Mouse (Mus musculus): ENCODE data around the gene Fgfr2.

The Fgfr2 gene

DNA sequence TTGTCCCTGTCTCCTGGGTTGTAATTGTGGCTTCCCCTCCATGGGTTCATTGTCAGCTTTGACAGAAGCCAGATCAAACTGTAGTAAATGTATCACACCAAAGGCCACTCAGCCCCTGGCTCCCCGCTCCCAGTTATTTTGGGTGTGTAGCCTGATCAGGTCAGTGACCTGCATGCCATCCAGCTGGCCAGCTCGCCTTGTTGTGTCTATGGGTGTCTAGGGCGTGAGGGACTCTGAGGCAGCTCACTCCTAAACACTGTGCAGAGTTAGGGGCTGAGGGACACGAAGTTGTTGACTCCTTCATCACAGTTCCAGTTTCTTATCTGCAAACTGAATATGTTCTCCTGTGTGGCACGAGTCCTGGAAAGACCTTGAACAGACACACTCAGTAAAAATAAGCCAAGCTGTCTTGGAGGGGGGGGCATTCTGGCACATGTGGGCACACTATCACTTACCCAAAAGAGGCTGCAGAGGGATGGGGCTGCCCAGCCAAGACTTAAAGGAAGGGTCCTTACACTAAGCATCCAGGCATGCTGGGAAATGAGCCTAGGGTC lies 2342.2 kb downstream of the Fgfr2 start:
- DNase-seq (ENCODE audit: low read depth, low spot score) = no peak

- DNase-seq (ENCODE audit: low read depth, low spot score) = peak; percentile 20
Measured at GRCm38 (mm10) chr7:130773914-130774630, 2349.1 kb downstream of the Fgfr2 start, which contains the start of gene Btbd16. Gene Btbd16, plus strand, starts transcription at chr7:130774069.

DNA sequence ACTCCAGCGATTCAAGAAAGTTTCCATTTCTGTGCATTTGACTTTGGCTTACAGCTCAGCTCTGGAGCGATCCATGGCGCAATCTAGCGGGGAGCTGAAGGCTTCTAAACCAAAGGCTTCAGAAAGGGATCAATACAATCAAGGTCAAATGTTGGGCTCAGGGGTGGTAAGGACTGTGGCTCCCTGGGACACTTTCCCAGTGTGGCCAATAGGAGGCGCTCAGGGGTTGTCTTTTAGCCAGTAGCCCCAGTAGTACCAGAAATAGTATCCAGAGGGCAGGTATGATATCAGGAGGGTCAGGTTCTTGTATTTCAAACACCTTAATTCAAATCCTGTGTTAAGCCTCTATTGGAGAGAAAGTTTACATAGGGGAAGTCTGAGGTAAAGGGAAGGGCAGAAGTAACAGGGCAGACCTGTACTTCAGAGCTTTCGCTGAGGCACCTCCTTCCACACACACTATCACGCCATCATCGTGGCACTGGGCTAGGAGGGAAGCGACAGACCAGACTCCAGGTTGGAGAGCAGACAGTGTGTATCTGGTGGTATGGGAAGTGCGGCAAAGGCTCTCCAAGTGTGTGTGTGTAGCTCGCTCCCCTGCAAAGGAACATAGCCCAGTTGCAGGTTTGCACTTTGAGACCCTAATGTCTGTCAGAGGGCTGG lies 2349.8 kb downstream of the Fgfr2 start:
- peak; percentile 64 for DNase-seq (ENCODE audit: low read depth, low spot score)

- DNase-seq (ENCODE audit: low read depth, low spot score) = peak; percentile 81
Measured at GRCm38 (mm10) chr7:130770707-130771106, 2352.4 kb downstream of the Fgfr2 start.

DNA sequence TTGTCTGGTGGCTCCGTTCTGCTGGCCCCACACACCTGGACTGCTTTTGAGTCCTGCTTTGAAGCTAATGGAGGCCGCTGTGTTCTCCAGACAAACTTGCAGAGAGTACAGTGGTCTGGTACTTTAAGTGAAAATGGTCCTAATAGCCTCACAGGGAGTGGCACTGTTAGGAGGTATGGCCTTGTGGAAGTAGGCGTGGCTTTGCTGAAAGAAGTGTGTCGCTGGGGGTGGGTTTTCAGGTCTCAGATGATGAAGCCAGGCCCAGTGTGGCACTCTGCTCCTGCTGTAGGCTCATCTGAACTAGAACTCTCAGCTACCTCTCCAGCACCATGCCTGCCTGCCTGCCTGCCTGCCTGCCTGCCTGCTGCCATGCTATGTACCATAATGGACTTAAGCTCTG lies 2355.0 kb downstream of the Fgfr2 start:
- no peak for DNase-seq (ENCODE audit: low read depth, low spot score)

DNA sequence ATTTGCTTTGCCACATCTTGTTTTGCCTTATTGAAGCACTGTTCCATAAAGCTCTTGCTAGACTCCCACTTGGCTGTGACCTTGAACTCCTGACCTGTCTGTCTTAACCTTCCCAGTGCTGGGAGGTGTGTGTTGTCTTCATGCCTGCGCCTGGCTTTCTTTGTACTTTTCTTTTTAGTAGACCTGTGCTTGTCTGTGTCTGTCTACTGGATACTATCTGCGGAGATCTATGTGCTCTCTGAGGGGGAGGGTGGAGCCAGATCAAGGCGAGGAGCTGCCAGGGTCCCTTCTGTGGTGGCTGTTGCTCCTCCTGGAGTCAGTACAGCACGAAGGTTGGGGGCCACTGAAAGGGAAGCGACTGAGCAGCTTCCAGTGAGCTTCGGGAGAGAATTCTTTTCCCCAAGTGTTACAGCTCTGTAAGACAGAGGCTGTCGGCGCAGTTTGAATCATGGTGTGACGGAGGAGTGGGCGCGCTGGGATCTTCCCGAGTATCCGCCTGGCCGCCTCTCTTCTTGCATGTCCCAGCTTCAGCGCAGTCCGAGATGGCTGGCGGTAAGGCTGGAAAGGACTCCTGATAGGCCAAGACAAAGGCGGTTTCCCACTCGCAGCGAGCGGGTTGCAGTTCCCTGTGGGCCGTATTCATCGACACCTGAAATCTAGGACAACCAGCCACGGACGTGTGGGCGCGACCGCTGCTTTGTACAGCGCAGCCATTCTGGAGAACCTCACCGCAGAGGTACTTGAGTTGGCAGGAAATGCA lies 2356.6 kb downstream of the Fgfr2 start:
- no peak for DNase-seq (ENCODE audit: low read depth, low spot score)

- no peak for DNase-seq (ENCODE audit: low read depth, low spot score)
Measured at GRCm38 (mm10) chr7:130764160-130764559, 2359.0 kb downstream of the Fgfr2 start.

DNA sequence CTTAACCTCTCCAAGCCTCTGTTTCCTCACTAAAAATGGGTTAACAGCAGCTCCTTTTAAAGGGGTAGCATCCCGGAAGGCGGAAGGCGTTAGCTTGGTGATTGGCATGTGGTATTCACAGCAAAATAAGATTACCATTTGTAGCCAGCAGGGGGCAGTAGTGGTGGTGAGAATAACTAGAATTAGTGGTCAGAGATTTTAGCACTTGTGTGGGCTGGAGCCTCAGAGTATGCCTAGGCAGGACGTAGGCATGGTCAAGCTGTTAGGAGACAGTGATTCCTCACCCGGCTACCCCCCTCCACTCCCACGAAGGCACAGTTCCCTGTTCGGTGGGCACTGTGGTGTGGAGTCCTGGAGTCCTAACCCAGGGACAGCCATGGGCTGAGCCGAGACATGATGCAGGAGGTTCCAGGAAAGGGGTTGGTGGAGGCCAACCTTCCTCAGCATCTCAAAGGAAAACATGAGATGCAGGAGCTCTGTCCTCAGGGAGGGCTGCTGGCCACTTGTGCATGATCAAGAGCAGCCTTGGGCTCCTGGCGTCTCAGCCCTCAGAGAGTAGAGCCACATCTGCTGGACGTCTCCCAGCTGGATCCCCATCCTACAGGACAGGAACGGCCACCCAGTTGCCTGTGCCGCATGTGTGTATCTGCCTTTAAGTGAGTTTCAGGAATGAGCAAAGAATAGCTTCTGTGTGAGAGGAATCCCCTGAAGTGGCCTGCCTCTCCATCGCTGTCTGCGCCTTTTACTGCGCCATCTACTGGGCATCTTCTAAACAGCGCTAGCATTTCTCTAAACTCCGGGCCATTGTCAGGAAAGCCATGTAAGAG lies 2360.9 kb downstream of the Fgfr2 start:
- DNase-seq (ENCODE audit: low read depth, low spot score) = peak; percentile 75

GRCm38 (mm10) chr7:130757326-130757865 lies 2365.8 kb downstream of the Fgfr2 start:
- DNase-seq (ENCODE audit: low read depth, low spot score) = no peak

- DNase-seq (ENCODE audit: low read depth, low spot score) = no peak
Measured at GRCm38 (mm10) chr7:130756343-130756835, 2366.8 kb downstream of the Fgfr2 start.

- DNase-seq (ENCODE audit: low read depth, low spot score) = no peak
Measured at GRCm38 (mm10) chr7:130754790-130755189, 2368.4 kb downstream of the Fgfr2 start.

GRCm38 (mm10) chr7:130751678-130752077 lies 2371.5 kb downstream of the Fgfr2 start:
- DNase-seq (ENCODE audit: low read depth, low spot score) = no peak

DNA sequence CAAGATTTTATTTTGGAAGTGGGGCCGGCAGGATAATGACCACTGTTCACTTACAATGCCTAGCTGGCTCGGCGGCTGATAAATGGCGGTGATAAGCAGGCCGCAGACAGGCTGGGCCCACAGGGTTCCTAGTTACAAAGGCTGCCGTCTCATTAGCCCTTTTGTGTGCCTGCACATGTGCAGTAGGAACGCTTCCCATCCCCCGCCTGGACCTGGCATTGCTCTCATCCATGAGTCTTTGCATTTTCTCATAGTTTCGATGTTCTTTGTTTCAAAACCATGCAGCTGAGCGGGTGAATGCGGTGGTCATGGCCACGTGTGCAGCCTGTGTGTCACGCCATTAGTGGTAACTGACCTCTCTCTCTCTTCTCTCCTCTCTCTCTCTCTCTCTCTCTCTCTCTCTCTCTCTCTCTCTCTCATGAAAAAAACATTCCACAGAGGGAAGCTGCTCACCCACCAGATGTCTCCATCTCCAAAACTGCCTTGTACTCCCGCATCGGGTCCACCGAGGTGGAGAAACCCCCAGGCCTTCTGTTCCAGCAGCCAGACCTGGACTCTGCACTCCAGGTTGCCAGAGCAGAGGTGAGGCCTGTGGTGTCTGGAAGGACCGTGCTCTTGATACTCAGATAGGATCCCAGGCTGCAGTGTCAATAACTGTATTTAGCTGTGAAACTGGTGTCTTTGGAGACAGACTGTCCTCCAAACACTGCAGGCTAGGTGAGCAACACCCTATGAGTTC lies 2372.2 kb downstream of the Fgfr2 start:
- no peak for DNase-seq (ENCODE audit: low read depth, low spot score)

DNA sequence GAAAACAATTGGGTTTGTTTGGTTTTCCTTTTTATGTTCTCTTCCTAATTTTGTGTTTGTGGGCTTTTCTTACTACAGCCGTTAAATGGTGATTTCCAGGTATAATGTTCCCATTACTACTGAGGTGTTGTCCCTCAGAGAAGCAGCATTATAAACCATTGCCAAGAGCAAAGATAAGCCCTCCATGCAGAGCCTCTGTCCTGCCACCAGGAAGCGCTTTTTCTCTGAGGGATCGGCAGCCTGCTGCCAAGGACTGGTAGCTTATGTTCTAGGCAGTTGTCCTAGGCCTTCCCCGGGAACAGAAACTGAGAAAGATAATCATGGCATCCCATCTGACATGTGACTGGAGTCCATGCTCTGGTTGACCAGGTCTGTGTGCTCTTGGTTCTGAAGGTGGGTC lies 2374.0 kb downstream of the Fgfr2 start:
- no peak for DNase-seq (ENCODE audit: low read depth, low spot score)

- no peak for DNase-seq (ENCODE audit: low read depth, low spot score)
Measured at GRCm38 (mm10) chr7:130743239-130744025, 2379.7 kb downstream of the Fgfr2 start.

DNA sequence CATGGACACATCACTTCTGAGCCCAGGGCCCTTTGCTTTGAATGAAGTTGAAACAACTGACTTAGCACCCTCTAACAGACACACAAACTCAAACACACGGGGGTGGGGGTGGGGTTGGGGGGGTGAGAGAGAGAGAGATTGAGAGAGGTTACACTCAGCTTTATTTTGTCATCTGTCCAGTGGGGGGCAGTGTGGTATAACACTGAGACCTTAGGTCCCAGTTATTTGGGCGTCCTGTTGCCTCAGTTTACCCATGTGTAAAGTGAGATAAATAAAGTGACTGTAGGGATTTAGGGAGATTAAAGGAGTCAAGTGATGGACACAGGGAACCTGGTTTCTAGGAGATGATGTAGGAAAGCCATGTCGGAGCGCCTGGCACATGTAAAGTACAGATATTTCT lies 2382.1 kb downstream of the Fgfr2 start:
- DNase-seq (ENCODE audit: low read depth, low spot score) = peak; percentile 19

DNA sequence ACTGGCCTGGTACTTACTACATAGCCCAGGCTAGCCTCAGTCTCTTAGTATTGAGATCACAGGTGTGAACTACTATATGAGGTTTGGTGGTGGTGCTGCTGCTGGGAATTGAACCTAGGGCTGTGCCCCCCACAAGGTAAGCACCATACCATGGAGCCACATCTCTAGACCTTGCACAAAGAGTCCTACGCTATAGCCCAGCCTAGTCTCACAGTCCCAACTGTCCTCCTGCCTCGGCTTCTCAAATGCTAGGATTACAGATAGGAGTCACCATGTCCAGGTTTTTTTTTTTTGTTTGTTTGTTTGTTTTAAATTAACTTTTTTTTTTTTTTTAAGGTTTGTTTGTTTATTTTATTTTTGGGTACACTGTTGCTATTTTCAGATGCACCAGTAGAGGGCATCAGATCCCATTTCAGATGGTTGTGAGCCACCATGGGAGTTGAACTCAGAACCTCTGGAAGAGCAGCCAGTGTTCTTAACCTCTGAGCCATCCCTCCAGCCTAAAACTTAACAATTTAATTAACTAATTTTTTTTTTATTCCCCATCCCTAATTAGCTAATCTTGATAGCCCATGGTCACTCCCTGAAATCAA lies 2388.9 kb downstream of the Fgfr2 start:
- DNase-seq (ENCODE audit: low read depth, low spot score) = peak; percentile 20

DNA sequence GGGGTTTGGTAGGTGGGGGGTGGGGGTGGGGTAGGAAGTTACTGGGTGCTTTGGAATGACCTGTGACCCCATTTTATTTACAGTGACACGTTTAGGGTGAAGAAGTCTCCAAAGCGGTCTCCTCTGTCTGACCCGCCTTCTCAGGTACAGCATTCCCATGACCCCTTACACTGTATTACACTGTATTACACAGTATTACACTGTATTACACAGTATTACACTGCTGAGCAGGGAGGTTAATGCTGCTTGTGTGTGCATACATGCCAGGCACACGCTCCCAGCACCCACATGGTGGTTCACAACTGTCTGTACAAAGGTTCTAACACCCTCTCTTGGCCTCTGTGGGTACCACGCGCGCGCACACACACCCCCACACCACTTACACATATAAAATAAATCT lies 2389.7 kb downstream of the Fgfr2 start:
- DNase-seq (ENCODE audit: low read depth, low spot score) = no peak

DNA sequence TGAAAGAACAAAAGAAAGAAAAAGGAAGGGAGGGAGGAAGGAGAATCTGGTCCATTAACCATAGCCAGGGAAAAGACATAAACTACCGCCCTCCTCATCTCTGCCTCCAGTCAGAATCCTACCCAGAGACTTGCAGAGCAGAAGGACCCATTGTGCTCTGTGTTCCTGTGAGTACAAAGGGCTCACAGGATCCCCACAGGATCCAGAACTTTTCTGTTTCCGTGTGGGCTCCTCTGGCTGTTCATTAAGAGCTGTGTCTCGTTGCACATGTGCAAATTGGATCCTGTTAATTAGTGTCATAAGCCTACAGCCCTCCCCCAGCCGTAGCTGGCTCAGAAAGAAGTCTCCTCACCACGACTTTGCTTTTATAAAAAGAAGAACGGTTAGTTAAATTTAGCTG lies 2390.2 kb downstream of the Fgfr2 start:
- DNase-seq (ENCODE audit: low read depth, low spot score) = no peak
